Mouse (Mus musculus): Measurements from ENCODE around the gene Taf4. TPM values are rescaled to one million over a fixed set of nuclear protein-coding genes. Genes with fewer than 3 reads are reported as not detected.

Taf4 gene
- total RNA-seq (2021) = 10 to 100 TPM; 22.7 to 26.0 TPM
- long read RNA-seq, experiment 1, full-length matches to known transcripts = 5 of 15 reads
- long read RNA-seq, experiment 1, partial matches to known transcripts = 3 of 15 reads
- long read RNA-seq, experiment 1, other reads (novel, unspliced or antisense) = 7 of 15 reads
- long read RNA-seq, experiment 2, full-length matches to known transcripts = 13 of 34 reads
- long read RNA-seq, experiment 2, partial matches to known transcripts = 8 of 34 reads
- long read RNA-seq, experiment 2, other reads (novel, unspliced or antisense) = 13 of 34 reads

- DNase-seq (ENCODE audit: low spot score in 2 of 2) = peak; percentile 77 to 83
Measured at GRCm38 (mm10) chr2:179976628-179977343, at the start of gene Taf4. Taf4 (minus strand) TSS chr2:179976646.

GRCm38 (mm10) chr2:180025861-180026200, 49.4 kb upstream of the Taf4 start:
- no peak for DNase-seq (ENCODE audit: low spot score in 2 of 2)

- peak; percentile 15 to 23 for DNase-seq (ENCODE audit: low spot score in 2 of 2)
Measured at GRCm38 (mm10) chr2:180025135-180025860, 48.9 kb upstream of the Taf4 start.

GRCm38 (mm10) chr2:180024401-180025098, 48.1 kb upstream of the Taf4 start, which contains the start of gene Lsm14b:
Lsm14b (plus strand) TSS chr2:180024987.
- DNase-seq (ENCODE audit: low spot score in 2 of 2) = peak; percentile 99 to 100

GRCm38 (mm10) chr2:180022751-180023150, 46.3 kb upstream of the Taf4 start:
- DNase-seq (ENCODE audit: low spot score in 2 of 2) = no peak

GRCm38 (mm10) chr2:180020919-180021318, 44.5 kb upstream of the Taf4 start:
- no peak for DNase-seq (ENCODE audit: low spot score in 2 of 2)

- DNase-seq (ENCODE audit: low spot score in 2 of 2) = no peak
Measured at GRCm38 (mm10) chr2:180020091-180020661, 43.7 kb upstream of the Taf4 start.

GRCm38 (mm10) chr2:180018573-180018972, 42.1 kb upstream of the Taf4 start:
- DNase-seq (ENCODE audit: low spot score in 2 of 2) = no peak

GRCm38 (mm10) chr2:180017632-180018031, 41.2 kb upstream of the Taf4 start:
- DNase-seq (ENCODE audit: low spot score in 2 of 2) = no peak

- DNase-seq (ENCODE audit: low spot score in 2 of 2) = no peak
Measured at GRCm38 (mm10) chr2:180013686-180014085, 37.2 kb upstream of the Taf4 start.

GRCm38 (mm10) chr2:180011370-180011769, 34.9 kb upstream of the Taf4 start:
- no peak for DNase-seq (ENCODE audit: low spot score in 2 of 2)

- no peak for DNase-seq (ENCODE audit: low spot score in 2 of 2)
Measured at GRCm38 (mm10) chr2:180010686-180011085, 34.2 kb upstream of the Taf4 start.

- no peak for DNase-seq (ENCODE audit: low spot score in 2 of 2)
Measured at GRCm38 (mm10) chr2:180006352-180007017, 30.0 kb upstream of the Taf4 start.

- no peak for DNase-seq (ENCODE audit: low spot score in 2 of 2)
Measured at GRCm38 (mm10) chr2:180005656-180006351, 29.4 kb upstream of the Taf4 start.

- DNase-seq (ENCODE audit: low spot score in 2 of 2) = no peak
Measured at GRCm38 (mm10) chr2:180001635-180002034, 25.2 kb upstream of the Taf4 start.

- DNase-seq (ENCODE audit: low spot score in 2 of 2) = no peak
Measured at GRCm38 (mm10) chr2:179998431-179998830, 22.0 kb upstream of the Taf4 start.

- no peak for DNase-seq (ENCODE audit: low spot score in 2 of 2)
Measured at GRCm38 (mm10) chr2:179993071-179993470, 16.6 kb upstream of the Taf4 start.

GRCm38 (mm10) chr2:179989098-179989497, 12.7 kb upstream of the Taf4 start:
- DNase-seq (ENCODE audit: low spot score in 2 of 2) = no peak

GRCm38 (mm10) chr2:179986437-179987022, 10.1 kb upstream of the Taf4 start:
- DNase-seq (ENCODE audit: low spot score in 2 of 2) = no peak

Measured in adrenal gland, postnatal 4 days (tissue).